Mouse (Mus musculus): ENCODE data around the gene Syt3.

Syt3 gene

DNA sequence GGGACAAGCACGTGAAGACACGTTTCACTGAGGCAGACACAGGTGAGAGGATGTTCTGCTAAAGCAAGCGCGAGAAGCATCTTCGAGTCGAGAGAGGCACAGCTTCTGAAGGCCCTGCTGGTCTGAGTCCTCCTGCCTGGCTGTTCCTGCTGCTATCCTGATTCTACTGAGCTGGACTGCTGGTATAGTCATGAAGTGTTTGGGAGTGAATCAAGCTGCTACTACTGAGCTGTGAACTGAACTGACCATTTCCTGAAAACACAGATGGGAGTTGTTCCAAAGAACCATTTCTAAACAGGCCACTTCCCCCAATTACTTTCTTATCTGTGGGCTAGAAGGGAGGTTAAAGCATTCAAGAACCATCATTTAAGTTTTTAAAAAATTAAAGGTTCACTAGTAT lies 29.4 kb downstream of the Syt3 start:
- no peak for DNase-seq

DNA sequence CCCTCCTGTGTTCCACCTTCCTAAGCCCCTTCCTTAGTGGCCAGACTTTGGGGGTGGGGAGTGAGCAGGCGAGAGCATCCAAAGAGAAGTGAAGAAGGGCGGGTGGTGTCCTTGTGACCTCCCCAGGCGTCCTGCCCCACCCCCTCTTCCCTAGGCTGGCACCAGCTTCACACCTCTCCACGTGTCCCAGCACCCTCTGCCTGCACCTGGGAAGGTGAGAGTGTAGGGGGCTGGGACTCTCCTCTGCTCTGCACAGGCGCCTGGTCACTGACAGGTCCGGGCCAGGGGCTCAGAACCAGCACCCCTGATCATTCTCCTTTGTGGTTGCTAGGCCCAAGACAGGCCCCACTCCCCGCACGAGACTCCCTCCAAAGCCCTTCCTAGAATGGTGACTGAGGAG lies 43.8 kb downstream of the Syt3 start:
- no peak for DNase-seq

DNA sequence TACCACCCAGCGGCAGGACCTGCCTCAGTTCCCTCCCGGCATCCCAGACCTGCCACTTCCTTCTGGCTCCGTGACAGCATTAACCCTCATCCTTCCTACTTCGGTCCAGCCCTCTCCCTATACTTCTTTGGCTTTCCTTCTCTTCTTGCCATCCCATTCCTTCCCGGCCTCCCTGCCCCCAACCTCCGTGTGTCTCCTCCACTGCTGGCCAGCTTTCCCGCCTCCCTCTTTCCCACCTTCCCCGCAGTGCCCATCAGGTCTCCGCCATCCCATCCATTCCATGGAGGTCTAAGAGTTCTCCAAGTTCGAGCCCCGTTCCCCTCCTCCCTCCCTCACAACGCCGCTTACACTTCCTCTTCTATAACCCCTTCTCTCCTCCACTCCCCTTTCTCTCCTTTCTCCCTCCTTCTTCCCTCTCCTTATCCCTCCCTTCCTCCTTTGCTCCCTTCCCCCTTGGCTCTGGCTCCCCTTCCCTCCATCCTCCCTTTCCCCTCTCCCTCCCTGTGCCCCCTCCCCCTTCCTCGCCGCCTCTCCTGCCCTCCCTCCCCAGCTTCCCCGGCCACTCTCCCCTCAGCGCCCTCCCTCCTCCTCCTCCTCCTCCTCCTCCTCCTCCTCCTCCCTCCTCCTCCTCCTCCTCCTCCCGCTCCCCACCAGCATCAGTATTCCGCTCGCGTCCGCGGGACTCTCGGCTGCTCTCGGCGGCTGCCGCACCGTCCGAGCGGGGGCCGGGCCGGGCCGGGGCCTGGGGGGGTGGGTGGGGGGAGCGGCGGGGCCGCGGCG lies 44.5 kb downstream of the Syt3 start:
- DNase-seq, result peak; percentile 43 to 59

DNA sequence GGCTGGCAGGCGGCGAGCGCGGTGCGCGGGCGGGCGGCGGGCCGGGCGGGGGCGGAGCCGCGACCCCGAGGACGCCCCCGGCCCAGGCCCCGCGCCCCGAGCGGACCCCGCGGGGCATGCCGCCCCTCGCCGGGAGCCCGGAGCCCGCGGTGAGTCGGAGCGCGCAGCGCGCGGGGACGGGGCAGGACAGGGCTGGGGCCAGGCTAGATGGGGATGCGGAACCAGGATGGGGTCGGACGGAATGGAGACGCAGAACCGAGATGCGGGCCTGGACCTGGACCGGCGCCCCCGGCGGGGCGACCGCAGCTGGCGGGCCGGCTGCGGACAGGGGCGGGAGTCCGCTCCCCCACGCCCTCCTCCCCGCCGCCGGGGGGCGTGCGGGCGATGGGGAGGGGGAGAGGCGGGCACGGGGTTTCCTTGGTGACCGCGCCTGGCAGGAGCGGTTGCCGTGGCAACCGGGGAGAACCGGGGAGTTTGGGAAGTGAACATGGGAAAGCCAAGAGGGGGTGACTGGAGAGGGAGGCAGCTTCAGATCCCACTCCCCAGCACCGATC lies 45.1 kb downstream of the Syt3 start, which contains the start of gene Lrrc4b:
Lrrc4b (plus strand) TSS at position 51 of the 554 bp plus-strand sequence.
- DNase-seq, result peak; percentile 43 to 55

DNA sequence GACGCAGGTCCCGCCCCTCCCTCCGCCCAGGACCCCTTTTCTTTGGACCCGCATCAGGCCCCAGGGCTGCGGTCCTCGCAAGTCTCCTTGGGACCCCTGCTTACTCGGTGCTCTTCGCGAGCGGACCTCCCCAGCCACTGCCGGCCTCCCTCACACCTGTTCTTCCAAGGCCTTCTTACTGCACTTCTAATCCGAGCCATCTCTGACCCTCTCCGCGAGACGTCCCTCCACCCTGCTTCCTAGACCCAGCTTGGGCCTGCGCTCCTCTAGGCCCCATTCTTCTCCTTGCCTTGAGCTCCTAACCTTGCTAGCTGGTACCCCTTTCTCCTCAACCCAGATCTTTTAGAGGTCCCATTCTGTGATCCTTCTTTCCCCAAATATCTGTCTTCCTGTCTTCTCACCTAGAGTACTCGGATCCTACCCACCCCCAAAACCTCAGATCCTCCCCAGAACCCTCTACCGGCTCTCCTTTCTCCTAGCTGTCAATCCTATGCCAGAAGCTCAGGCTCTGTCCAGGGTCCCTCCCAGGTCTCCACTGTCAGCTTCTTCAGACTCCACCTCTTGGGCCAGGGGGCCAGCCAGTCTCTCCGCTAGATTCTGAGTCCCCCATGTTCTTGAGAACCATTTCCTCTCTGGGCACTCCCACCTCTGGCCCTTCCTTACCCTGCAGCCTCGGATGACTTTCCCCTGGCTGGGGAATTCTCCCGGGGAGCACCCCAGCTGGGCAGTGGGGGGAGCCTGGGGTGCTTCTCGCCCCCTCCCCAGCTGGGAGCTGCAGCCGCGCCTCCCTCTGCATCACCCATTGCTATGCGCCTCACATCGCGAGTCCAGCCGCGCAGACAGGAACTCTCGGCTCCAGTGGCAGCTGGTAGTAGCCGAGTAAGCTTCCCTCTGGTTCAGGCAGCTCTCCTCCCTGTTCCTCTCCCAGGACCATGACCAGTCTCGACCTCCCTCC lies 45.9 kb downstream of the Syt3 start:
- peak in 1 of 2 experiments; percentile 36 for DNase-seq

DNA sequence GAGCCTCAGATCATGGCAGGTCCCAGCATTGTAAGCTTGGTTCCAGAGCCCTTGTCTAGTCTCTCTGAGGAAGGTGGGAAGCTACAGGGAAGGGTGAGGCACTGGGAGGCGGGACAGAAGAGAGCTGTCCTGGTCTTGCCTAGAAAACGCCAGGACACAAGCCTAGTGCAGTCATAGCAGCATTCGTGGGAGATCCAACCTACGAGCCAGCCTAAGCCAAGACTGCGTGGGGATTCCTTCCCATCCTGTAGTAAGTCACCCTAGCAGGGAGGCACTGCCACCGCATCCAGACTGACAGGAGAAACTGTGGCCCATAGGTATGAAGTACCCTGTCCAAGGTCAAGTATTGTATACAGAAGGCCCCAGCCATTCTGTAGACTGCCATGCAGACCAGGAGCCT lies 48.6 kb downstream of the Syt3 start:
- no peak for DNase-seq

DNA sequence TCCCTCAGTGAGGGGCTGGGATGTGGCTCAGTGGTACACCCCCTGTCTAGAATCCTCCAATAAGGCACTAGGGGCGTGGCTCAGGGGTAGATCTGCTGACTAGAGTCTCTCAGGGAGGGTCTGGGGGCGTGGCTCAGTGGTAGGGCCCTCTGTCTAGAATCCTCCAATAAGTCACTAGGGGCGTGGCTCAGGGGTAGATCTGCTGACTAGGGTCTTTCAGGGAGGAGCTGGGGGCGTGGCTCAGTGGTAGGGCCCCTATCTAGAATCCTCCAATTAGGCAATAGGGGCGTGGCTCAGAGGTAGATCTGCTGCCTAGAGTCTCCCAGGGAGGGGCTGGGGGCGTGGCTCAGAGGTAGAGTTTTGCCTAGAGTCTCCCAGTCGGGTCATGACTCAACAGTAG lies 49.5 kb downstream of the Syt3 start:
- DNase-seq, result no peak

DNA sequence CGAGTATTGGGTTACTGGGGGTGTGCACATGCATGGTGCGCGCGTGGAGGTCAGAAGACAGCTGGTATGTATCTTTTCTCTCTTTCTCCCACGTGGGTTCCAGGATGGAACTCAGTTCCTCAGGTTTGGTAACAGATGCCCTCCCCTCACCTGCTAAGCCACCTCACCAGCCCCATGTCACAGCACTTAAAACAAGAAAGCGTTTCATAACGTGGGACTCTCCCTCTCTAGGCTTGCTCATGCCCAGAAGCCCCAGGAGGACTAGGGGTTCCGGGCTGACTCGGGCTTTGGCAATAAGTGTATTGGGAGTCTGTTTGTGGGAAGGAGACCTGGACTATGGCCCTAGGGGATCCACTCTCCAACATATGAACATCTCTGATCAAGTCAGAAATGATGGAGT lies 50.2 kb downstream of the Syt3 start:
- DNase-seq, result no peak

DNA sequence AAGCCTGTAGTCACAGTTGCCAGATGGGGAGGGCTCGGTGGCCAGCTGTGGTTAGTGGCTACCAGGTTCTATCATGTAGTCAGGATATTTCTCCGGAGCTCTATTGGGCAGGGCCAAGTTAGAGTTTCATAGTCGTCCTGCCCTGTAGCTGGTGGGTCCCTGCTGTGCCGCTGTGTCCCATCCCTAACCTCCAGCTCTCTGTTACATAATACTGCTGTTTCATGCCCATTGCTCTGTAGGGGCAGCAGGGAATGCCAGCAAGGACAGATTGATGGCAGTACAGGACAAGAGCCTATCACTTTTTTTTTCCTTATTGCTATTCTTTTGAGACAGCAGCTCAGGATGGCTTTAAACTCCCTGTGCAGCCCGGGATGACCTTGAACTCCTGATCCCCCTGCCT lies 51.9 kb downstream of the Syt3 start:
- DNase-seq, result peak; percentile 52 to 55

DNA sequence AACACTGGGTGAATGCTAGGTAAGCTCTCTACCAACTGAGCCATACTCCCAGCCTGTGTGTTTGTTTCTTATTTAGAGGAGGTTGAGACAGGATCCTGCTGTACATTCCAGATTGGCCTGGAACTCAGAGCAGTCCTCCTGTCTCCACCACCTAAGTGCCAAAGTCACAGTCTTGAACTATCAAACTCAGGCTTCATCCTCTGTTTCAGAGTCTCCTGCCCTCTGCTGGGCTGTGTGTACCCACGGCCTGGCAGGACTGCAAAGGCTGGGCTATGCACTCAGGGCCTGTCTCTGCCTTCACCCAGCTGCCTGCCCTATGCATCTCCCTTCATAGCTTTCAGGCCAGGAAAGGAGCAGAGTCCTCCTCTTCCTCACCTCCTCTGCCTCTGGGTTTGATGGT lies 52.4 kb downstream of the Syt3 start:
- peak in 1 of 2 experiments; percentile 42 for DNase-seq

DNA sequence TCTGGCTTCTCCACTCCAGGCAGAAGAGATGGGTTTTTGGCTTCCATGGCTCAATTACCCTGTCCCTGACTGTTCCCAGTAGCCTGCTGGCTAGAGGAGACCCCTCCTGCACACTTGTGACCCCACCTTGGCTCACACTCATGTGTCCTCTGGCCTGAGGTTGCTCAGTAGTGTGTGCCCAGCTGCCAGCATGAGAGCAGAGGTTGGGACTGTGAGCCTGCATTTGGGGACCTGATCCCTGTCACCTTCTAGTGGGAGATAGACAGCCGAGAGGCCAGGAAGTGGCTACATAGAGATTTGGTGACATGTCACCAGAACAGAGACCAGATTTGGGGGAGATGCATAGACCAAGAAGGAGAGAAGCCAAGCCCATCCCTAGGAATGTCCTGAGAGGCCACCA lies 53.3 kb downstream of the Syt3 start:
- no peak for DNase-seq

DNA sequence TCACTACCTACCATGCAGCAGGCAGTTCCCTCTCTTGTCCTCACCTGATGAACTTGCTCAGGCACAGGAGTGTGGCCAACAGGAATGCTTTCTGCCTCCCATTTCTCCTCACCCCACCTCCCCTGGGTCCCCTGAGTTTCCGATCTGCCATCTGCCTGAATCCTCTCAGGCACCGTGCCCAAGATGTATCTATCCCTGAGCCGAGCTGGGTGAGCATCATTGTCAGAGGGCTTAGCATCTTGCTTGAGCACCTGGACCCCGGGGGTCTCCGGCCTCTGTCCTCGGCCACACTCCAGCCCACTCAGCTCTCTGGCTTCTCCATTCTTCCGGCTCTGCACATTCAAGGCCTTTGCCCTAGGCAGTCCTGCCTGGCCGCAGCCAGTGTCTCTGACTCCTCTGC lies 54.0 kb downstream of the Syt3 start:
- DNase-seq, result peak; percentile 58 to 62

DNA sequence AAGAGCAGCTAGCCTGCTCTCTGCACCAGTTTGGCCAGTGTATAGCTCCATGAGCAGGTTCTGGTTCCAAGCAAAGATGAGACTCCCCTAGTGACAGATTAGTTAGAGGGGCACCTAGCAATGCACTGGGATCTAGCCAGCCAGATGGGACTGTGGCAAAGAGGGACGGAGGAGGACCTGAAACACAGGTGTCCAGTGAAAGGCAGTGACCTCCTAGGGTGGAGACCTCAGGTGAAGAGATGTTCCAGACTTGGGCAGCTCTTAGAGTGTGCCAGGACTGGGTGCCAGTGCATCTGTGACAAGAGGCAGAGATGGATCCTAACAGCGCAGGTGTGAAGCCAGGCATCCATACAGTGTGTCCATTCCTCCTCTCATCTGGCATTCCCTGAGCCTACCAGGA lies 55.8 kb downstream of the Syt3 start:
- DNase-seq, result no peak

DNA sequence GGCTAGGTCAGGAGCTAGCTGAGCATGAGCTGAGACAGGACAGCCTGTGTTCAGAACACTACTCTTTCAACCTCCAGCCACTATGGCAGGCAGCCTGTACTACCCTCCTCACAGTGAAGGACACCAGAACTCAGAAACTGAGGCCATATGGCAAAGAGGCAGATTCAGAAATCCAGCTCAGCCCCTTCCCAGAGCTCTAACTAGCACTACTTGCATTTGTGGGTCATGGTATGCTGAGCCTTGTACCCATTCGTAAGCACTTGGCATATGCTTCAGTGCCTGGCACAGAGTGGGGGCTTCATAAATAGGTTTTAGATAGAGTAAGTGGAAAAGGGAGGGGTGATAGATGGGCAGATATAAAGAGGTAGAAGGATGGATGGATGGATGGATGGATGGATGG lies 56.6 kb downstream of the Syt3 start:
- no peak for DNase-seq

DNA sequence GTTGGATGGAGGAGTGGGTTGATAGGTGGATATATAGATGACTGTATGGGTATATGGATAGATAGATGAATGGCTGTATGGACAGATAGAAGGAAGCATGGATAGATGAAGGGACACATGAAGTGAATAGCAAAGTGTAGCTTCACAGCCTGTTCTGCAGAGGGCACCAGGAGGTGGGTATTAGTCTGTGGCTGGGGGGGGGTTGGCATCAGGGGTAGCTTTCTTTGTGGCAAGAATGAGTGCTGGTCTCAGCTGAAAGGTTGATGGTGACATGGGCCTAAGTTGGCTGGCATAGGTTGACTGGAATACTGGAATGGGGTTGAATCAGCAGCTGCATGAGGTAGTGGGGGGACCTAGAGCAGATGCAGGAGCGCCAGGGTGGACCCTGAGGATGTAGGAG lies 57.3 kb downstream of the Syt3 start:
- DNase-seq, result no peak

DNA sequence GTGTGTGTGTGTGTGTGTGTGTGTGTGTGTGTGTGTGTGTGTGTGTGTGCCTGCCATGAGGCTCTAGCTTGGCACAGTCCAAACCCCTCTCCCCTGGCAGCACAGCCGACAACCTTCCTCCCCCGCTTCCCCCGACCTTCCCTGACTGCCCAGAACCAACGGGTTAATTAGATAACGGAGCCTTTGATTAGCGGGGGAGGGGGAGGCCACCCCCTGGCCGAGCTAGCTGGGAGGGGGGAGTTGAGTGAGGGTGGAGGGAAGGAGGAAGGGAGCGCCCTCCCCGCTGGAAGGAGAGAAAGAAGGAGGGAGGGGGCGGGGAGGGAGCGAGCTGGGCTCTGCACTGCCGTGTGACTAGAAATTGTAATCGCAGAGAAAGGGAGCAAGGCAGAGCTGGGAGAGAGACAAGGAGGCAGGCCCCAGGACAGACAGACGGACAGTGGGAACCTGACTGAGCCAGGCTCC lies 57.8 kb downstream of the Syt3 start:
- peak; percentile 72 to 75 for DNase-seq

DNA sequence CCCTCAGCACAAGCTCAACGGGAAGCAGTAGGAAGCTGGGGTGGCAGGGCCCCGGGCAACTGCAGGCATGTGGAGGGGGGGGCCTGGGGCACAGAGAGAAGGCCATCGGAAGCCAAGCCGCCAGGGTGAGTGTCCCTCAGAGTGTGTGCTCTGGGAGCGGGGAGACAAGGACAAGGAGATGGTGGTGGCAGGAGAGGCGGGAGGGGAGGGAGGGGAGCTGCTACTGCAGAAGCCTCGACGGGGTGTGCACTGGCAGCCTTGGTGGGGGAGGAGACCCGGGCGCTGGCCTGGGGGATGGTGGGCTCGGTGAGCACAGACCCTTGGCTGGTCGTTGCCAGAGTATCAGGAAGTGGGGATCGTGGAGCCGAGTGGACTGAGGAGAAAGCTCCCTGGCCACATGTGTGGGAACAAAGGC lies 58.5 kb downstream of the Syt3 start:
- DNase-seq, result peak; percentile 54 to 56

DNA sequence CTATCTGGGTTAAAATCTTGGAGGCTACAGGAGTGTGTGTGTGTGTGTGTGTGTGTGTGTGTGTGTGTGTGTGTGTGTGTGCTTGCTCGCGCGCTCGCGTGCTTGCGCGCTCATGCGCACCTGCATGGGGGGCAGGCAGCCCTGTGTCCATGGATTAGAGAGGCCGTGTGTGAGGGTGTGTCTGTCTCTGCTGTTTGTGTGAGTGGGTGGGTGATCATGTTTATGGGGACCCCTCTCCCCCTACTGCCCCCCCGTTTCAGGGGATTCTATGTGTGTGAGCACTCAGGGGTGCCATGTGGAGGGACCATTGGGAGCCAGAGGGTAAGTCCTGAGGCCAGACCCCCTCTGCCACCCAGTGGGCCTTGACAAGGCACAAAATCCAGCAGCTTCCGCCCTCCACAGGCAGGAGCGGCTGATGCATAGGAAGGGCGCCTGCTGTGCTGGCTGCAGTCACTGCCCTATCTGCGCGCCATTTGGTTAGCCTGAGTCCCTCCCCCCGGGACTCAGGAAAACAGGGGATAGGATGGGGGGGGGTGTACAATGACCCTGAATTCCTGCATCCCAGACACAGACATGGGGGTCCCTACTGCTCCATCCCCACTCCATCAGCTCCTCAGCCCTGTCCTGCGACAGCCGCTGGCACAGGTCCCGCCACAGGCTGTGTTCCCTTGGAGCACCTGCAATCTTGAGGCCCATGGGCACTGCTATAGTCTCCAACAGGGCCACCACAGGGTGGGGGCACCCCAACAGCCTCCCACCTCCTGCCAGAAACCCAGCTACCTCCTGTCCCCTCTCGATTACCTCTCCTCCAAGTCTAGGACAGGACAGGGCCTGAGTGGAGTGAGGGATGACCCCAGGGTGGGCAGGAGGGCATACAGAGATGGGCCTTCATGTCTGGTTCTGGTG lies 59.6 kb downstream of the Syt3 start:
- peak; percentile 73 to 76 for DNase-seq

DNA sequence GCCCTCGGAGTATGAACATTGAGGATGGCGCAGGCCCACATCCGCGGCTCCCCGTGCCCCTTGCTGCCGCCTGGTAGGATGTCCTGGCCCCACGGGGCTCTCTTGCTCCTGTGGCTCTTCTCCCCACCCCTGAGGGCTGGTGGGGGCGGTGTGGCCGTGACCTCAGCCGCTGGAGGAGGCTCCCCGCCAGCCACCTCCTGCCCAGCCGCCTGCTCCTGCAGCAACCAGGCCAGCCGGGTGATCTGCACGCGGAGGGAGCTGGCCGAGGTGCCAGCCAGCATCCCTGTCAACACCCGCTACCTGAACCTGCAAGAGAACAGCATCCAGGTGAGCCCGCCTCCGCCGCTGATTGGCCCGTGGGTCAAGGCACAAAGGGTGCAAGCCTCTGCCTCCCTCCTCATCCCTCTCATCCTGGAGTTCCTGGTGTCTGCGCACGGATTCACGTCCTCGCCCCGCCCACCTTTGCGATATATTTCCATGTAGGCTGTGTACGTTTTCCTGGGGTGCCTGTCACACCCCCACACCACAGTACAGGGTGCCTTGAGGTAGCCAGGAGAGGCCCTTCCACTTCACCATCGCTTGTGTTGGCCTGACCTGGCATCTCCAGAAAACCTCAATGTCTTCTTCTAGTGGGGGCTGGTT lies 61.1 kb downstream of the Syt3 start:
- peak; percentile 31 to 46 for DNase-seq

DNA sequence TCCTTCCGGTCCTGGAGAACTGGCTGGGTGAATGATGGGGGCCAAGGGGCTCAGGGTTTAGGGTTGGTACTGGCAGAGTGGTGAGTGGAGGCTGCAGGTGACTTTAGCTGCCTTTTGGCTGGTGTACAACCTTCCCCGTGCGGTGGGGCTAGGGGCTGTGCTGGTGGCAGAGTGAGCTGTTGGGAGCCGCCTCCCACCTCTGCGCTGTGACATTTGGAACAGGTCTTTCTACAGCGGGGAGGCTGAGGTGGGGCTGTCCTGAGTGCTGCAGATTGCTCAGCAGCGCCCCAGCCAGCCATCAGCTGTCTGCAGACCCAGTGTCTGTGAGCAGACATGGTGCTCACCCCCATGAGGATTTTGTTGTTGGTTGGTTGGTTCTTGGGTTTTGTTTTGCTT lies 61.6 kb downstream of the Syt3 start:
- DNase-seq, result peak; percentile 41 to 45

DNA sequence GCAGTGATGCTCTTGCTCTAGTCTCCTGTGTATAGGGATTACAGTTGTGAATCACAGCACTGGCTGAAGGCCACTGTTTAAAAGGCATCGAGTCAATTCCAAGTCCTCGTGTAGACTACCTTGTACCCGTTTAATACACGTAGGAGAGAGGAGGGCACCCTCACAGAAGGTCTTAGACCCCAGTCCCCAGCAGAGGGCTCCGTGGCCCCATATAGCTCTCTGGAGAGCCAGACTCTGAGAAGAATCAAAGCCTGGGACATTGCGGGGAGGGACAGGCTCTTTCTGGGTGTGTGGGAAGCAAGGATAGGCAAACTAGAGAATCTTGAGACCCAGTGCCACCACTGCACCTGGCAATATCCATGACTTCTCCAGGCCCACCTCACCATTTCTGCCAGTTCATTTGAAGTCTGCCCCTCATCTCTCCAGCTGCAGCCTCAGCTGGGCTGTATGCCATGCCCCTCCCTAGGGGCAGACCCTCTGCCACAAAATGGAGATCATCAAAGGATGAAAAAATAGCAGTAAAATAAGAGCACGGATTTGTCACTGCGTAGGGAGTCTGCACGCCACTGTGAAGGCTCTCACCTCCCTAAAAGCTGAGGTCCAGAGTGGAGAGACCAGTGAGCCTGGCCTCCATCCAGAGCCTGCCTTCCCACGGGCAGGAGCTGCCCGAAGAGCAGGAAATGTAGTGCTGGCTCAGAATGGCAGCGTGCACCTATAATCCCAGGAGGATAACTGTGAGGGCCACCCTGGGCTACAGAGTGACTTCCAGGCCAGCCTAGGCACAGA lies 62.4 kb downstream of the Syt3 start:
- DNase-seq, result peak; percentile 71 to 78
